Mouse (Mus musculus): ENCODE results near the gene Mios. TPM values are rescaled to one million over a fixed set of nuclear protein-coding genes. Genes with fewer than 3 reads are reported as not detected.

The Mios gene
- polyA plus RNA-seq, 1 experiment from 2014 or later: 30.3 TPM

DNA sequence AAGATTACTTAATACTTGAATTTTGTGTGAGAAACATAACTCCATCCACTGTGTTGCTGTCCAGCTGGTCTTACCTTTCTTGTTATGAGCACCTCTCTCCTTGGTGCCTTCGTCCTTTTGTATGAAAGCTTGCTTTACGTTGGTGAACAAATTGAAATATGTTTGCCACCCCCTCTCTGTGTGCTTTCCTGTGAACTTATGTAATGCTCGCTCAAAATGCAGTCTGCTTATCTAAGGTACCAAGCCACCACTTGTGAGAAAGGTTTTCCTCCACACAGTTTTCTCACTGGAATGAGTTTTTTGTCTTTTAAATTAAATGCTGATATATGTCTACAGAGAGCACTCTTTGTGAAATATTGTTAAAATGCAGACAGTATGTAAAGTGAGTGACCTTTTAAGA lies 19.6 kb downstream of the Mios start:
- Histone ChIP-seq H3K9me3 (ENCODE audit: low read depth, low read length) (no peaks in the 10 kb centered on the region), H3K27ac (ENCODE audit: low read depth) (no peak overlapping the region), H3K27me3 (ENCODE audit: insufficient read depth, low read length) (no peaks in the 10 kb centered on the region), H3K36me3 (ENCODE audit: insufficient read depth) (peaks cover 49% of the 10 kb centered on the region), H3K4me3 (ENCODE audit: low read depth, low read length) (no peak overlapping the region), H3K4me2 (no peak overlapping the region), H3K4me1 (ENCODE audit: insufficient read depth) (no peaks in the 10 kb centered on the region), H3K9ac (no peak overlapping the region)
- WGBS: 87% methylated on average over 3 of the region's 3 CpGs
- DNase-seq (no peak), ATAC-seq (ENCODE audit: insufficient read depth) (no peak)
- no peak for TF ChIP-seq CTCF (IDR thresholded peaks at IDR 0.05; ENCODE audit: low read depth)

DNA sequence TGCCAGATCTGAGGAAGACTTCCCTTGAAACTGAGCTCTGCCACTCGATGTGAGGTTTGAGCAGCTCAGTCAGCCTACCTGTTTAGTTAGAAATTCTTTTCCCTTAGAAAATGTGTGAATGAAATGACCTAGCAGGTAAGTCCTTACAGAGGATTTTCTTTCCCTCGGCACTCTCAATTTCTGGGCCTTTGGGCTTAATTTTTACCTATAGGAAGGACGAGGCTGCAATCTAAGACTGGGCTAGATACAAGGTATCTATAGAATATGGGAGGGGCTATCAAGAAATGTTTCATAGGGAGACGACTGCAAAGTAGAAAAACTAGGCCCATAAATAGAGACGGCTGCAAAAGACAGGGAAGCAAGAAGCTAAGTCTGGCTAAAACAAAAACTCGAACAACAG lies 49.3 kb downstream of the Mios start:
- DNase-seq: no peak
- H3K4me1 ChIP-seq (ENCODE audit: insufficient read depth): 0 out of 2 replicates have a peak, but pooled peaks cover 4% of the 10 kb centered on the region
- no peaks in the 10 kb centered on the region for H3K9me3 ChIP-seq (ENCODE audit: low read depth, low read length)
- TF ChIP-seq CTCF (IDR thresholded peaks at IDR 0.05; ENCODE audit: low read depth): no peak
- H3K27ac ChIP-seq (ENCODE audit: low read depth): peak overlapping the region; percentile 60; the same call in 1 of the 2 replicates
- peak overlapping the region; percentile 78 for H3K4me3 ChIP-seq (ENCODE audit: low read depth, low read length)
- no peak for ATAC-seq (ENCODE audit: insufficient read depth)
- H3K27me3 ChIP-seq (ENCODE audit: insufficient read depth, low read length): no peaks in the 10 kb centered on the region
- WGBS: 4% methylated on average over 6 of the region's 6 CpGs
- H3K4me2 ChIP-seq: peak overlapping the region; percentile 80
- H3K9ac ChIP-seq: peak overlapping the region; percentile 85
- peaks cover 21% of the 10 kb centered on the region; the same call in 1 of the 2 replicates for H3K36me3 ChIP-seq (ENCODE audit: insufficient read depth)

DNA sequence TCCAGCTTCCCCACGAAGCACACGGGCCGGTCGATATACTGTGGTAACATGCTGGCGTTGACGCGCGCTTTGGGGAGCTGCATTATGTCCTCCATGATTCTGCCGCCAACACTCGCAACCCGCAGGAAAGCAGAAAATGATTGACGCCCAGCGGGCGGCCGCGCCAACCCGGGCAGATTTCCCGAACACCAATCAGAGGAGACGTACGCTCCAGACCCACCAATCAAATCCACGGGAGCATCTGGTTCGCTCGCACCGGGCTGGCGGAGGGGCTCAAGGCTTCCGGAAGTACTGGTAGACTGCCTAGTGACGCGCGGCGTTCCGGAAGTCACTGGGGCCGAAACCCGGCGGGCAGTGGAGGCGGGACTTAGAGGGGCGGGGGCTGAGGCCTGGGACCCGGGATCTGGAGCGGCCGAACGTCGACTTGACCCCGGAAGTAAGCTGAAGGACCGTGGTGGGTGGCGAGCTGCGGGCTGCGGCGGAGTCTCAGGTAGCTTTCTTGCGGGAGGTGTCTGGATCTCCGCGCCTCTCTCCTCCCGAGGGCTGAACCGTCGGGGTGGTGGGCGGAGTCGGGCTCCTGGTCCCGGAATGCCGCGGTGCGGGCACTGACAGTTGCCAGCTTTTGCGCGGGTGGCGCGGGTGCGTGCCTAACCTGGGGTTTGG lies 50.1 kb downstream of the Mios start, which contains the start of the genes Rpa3, Umad1 and Gm45062:
Gene Rpa3 (minus strand): TSS at position 170 of the 663 bp plus-strand sequence.
Gene Umad1 (plus strand): TSS at position 285 of the 663 bp plus-strand sequence.
Gene Gm45062 (plus strand): TSS at position 447 of the 663 bp plus-strand sequence.
- Histone ChIP-seq H3K4me1 (ENCODE audit: insufficient read depth) (0 out of 2 replicates have a peak, but pooled peaks cover 4% of the 10 kb centered on the region), H3K36me3 (ENCODE audit: insufficient read depth) (peaks cover 18% of the 10 kb centered on the region; the same call in 1 of the 2 replicates), H3K9me3 (ENCODE audit: low read depth, low read length) (no peaks in the 10 kb centered on the region), H3K27me3 (ENCODE audit: insufficient read depth, low read length) (no peaks in the 10 kb centered on the region), H3K4me3 (ENCODE audit: low read depth, low read length) (peak within 1 kb of the TSS; percentile 78), H3K27ac (ENCODE audit: low read depth) (peak within 1 kb of the TSS; percentile 69; the same call in 1 of the 2 replicates), H3K9ac (peak within 1 kb of the TSS; percentile 85), H3K4me2 (peak within 1 kb of the TSS; percentile 82)
- no peak for TF ChIP-seq CTCF (IDR thresholded peaks at IDR 0.05; ENCODE audit: low read depth)
- under 1% methylated on average over 64 of the region's 64 CpGs for WGBS
- ATAC-seq (ENCODE audit: insufficient read depth) (peak; percentile 100), DNase-seq (peak; percentile 99)

DNA sequence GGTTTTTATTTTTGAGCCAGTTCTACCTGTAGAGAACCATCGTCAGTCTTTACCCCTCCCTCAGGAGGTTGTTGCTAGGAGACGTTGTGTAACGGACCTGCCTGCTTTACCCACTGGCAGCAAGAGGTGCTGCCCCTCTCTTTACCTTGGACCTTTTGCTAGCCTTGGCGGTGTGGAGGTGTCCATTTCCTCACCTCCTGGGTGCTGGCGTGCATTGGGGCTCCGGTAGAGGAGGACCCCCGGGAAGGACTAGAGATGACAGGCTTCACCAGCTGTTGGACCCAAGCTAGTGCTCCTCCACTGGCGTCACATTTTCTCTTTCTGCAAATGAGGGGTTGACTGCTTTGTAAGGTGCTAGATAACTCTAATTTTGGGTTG lies 50.6 kb downstream of the Mios start:
- ATAC-seq (ENCODE audit: insufficient read depth): no peak
- WGBS: 0% methylated on average over 8 of the region's 8 CpGs
- peak overlapping the region; percentile 78 for H3K4me3 ChIP-seq (ENCODE audit: low read depth, low read length)
- H3K9me3 ChIP-seq (ENCODE audit: low read depth, low read length): no peaks in the 10 kb centered on the region
- no peaks in the 10 kb centered on the region for H3K27me3 ChIP-seq (ENCODE audit: insufficient read depth, low read length)
- H3K4me1 ChIP-seq (ENCODE audit: insufficient read depth): 0 out of 2 replicates have a peak, but pooled peaks cover 4% of the 10 kb centered on the region
- H3K4me2 ChIP-seq: peak overlapping the region; percentile 82
- no peak for TF ChIP-seq CTCF (IDR thresholded peaks at IDR 0.05; ENCODE audit: low read depth)
- peak overlapping the region; percentile 71 for H3K9ac ChIP-seq
- H3K36me3 ChIP-seq (ENCODE audit: insufficient read depth): peaks cover 13% of the 10 kb centered on the region; the same call in 1 of the 2 replicates
- no peak for DNase-seq
- no peak overlapping the region for H3K27ac ChIP-seq (ENCODE audit: low read depth)

DNA sequence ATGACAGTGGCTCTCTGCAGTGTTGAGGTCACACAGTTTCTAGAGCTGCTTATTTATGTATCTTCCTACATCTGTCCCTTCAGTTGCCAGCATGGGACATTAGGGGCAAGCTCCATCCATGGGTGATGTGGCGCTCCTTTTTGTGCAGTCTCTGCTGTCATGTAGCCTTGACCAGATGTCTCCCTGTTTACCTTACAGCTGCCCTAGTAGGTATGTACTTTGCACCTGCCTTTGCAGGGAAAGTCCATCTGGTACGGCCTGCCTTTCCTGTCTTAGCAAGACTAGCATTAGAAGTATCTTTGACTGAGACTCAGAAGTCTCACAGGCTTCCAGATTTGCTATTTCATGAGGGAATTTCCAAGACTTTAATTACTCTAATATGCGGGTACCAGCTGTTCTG lies 62.0 kb downstream of the Mios start:
- no peak overlapping the region for H3K9ac ChIP-seq
- ATAC-seq (ENCODE audit: insufficient read depth) (no peak), DNase-seq (no peak)
- H3K4me1 ChIP-seq (ENCODE audit: insufficient read depth): no peaks in the 10 kb centered on the region
- H3K4me3 ChIP-seq (ENCODE audit: low read depth, low read length): no peak overlapping the region
- H3K9me3 ChIP-seq (ENCODE audit: low read depth, low read length): no peaks in the 10 kb centered on the region
- no peaks in the 10 kb centered on the region for H3K27me3 ChIP-seq (ENCODE audit: insufficient read depth, low read length)
- WGBS: 77% methylated on average over 3 of the region's 3 CpGs
- H3K4me2 ChIP-seq: no peak overlapping the region
- H3K36me3 ChIP-seq (ENCODE audit: insufficient read depth): 0 out of 2 replicates have a peak, but pooled peaks cover 4% of the 10 kb centered on the region
- no peak overlapping the region for H3K27ac ChIP-seq (ENCODE audit: low read depth)
- TF ChIP-seq CTCF (IDR thresholded peaks at IDR 0.05; ENCODE audit: low read depth): no peak

DNA sequence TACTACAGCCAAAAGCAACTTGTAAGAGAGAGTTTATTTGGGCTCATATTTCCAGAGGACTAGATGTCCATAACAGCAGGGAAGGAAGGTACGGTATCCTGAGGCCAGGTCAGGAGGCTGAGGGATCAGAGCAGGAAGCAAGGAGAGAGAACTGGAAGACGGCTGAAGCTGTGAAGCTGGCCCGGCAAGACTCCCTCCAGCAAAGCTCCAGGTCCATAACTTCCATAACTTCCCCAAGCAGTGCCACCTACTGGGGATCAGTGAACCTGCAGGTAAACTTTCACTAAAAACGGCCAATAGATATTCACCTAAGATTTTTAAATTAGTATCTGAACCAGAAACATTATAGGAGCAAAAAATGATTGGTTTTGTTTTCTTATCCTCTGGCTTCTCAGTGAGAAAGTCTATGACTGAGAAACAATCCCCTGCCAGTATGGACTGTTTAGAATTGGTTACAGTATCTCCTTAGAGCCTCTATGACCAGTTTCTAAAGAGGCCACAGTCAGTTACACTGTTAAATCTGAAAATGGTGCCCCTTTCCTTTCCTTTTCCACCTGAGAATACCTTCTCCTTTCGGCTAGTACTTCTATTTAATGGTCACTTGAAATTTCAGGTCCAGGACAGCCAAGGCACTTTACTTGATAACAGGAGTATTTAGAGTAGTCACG lies 65.5 kb downstream of the Mios start:
- no peak overlapping the region for H3K4me3 ChIP-seq (ENCODE audit: low read depth, low read length)
- H3K4me2 ChIP-seq: no peak overlapping the region
- no peaks in the 10 kb centered on the region for H3K9me3 ChIP-seq (ENCODE audit: low read depth, low read length)
- H3K9ac ChIP-seq: no peak overlapping the region
- no peak overlapping the region for H3K27ac ChIP-seq (ENCODE audit: low read depth)
- DNase-seq (peak; percentile 79), ATAC-seq (ENCODE audit: insufficient read depth) (no peak)
- H3K27me3 ChIP-seq (ENCODE audit: insufficient read depth, low read length): no peaks in the 10 kb centered on the region
- peaks cover 7% of the 10 kb centered on the region; the same call in 1 of the 2 replicates for H3K36me3 ChIP-seq (ENCODE audit: insufficient read depth)
- no peaks in the 10 kb centered on the region for H3K4me1 ChIP-seq (ENCODE audit: insufficient read depth)
- TF ChIP-seq CTCF (IDR thresholded peaks at IDR 0.05; ENCODE audit: low read depth): peak; percentile 69
- 30% methylated on average over 6 of the region's 6 CpGs for WGBS

DNA sequence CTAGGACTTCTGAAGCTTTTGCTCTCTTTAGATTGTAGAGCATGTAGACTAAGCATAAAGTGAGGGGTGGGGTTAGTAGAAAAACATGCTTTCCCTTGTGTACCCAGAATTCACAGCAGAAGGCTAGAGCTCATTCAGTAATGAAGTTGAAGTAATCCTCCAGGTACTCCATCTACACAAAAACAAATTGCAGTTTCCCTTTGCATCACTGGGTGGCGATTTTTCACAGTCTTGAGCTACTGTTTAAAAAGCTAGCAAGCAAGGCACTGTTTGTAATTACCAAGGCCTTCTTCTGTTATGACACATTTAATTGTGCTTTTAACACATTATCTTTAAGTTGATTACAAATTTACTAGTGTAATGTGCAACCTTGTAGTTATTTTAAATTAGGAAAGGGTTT lies 66.1 kb downstream of the Mios start:
- H3K4me3 ChIP-seq (ENCODE audit: low read depth, low read length): no peak overlapping the region
- DNase-seq: peak; percentile 81
- peak; percentile 58 for TF ChIP-seq CTCF (IDR thresholded peaks at IDR 0.05; ENCODE audit: low read depth)
- peaks cover 7% of the 10 kb centered on the region; the same call in 1 of the 2 replicates for H3K36me3 ChIP-seq (ENCODE audit: insufficient read depth)
- H3K27me3 ChIP-seq (ENCODE audit: insufficient read depth, low read length): no peaks in the 10 kb centered on the region
- H3K4me2 ChIP-seq: no peak overlapping the region
- H3K4me1 ChIP-seq (ENCODE audit: insufficient read depth): no peaks in the 10 kb centered on the region
- H3K27ac ChIP-seq (ENCODE audit: low read depth): no peak overlapping the region
- no peaks in the 10 kb centered on the region for H3K9me3 ChIP-seq (ENCODE audit: low read depth, low read length)
- WGBS: 7% methylated on average over 1 of the region's 1 CpGs
- ATAC-seq (ENCODE audit: insufficient read depth): no peak
- H3K9ac ChIP-seq: no peak overlapping the region
